Mouse (Mus musculus): Measurements from ENCODE around the gene Nptx1.

DNA sequence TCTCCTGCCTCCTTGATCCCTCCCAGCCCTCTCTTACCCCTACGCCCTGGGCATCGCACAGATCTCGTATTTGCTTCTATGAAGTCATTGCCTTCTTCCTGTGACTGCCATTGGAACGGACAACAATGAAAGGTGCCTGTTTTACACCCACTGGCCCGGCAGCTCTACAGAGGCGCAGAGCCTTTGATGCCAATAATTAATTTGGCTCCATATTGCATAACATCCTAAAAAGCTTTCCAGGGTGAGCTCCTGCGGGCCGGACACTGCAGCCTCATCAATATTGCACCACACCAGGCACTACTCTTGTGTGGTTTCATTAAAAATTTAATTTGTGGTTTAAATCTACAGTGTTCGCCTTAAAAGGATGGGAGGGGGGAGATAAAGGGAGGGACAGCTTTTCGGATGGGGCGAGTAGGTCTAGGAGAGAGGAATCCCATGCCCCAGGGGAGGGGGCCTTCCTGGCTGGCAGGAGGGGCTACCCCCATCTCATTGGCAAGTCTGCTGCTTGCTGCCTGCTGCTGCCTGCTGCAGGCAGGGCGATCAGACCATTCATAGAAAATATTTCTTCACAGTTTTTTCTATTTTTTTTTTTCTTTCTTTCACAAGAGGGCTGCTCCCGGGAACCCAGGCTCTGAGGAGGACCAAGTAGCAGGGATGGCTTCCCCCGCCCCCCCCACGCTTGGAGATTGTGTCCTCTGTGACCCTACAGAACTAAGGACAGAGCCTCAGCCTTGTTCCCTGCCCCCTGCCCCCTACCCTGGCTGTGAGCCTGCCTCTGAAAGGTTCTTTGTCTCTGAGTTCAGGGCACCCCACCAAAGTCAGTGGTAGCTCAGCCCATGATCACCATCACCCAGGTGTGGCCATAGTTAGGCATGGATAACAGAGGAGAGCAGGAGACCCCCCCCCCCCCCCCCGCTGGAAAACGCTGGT is 10.7 kb upstream of the Nptx1 start:
- no peak for TF ChIP-seq POLR2AphosphoS2 (IDR thresholded peaks at IDR 0.05; ENCODE audit: insufficient read length, low read depth)
- no peak for TF ChIP-seq MYOD1 (IDR thresholded peaks at IDR 0.05; ENCODE audit: control insufficient read depth in 1 of 3, insufficient read length in 2 of 3, low read depth in 2 of 3)

Measured in myocyte (in vitro differentiated cells).